Mouse (Mus musculus): ENCODE results near the gene Cobl. TPM values are rescaled to one million over a fixed set of nuclear protein-coding genes. Genes with fewer than 3 reads are reported as not detected.

Gene Cobl
- total RNA-seq, 2 experiments from 2014 or later = not detected

GRCm38 (mm10) chr11:12314278-12315043, 150.3 kb downstream of the Cobl start:
- ATAC-seq (replicated peaks; ENCODE audit: poor library complexity) = peak; percentile 42; the same call in 1 of the 2 replicates

- no peak for ATAC-seq (replicated peaks; ENCODE audit: poor library complexity)
Observed at GRCm38 (mm10) chr11:12311419-12311818, 153.3 kb downstream of the Cobl start.

- peak; percentile 78 for ATAC-seq (replicated peaks; ENCODE audit: poor library complexity)
Observed at GRCm38 (mm10) chr11:12309423-12310023, 155.2 kb downstream of the Cobl start.

- no peak for ATAC-seq (replicated peaks; ENCODE audit: poor library complexity)
Observed at GRCm38 (mm10) chr11:12304879-12305278, 159.9 kb downstream of the Cobl start.

- ATAC-seq (replicated peaks; ENCODE audit: poor library complexity) = no peak
Observed at GRCm38 (mm10) chr11:12299701-12300446, 164.9 kb downstream of the Cobl start.

- no peak for ATAC-seq (replicated peaks; ENCODE audit: poor library complexity)
Observed at GRCm38 (mm10) chr11:12291654-12291935, 173.2 kb downstream of the Cobl start.

GRCm38 (mm10) chr11:12290911-12291653, 173.7 kb downstream of the Cobl start:
- ATAC-seq (replicated peaks; ENCODE audit: poor library complexity) = peak; percentile 77

- no peak for ATAC-seq (replicated peaks; ENCODE audit: poor library complexity)
Observed at GRCm38 (mm10) chr11:12285319-12286021, 179.3 kb downstream of the Cobl start.

GRCm38 (mm10) chr11:12280711-12281110, 184.0 kb downstream of the Cobl start:
- no peak for ATAC-seq (replicated peaks; ENCODE audit: poor library complexity)

- ATAC-seq (replicated peaks; ENCODE audit: poor library complexity) = no peak
Observed at GRCm38 (mm10) chr11:12274276-12274675, 190.5 kb downstream of the Cobl start.

- ATAC-seq (replicated peaks; ENCODE audit: poor library complexity) = no peak
Observed at GRCm38 (mm10) chr11:12273726-12274125, 191.0 kb downstream of the Cobl start.

GRCm38 (mm10) chr11:12258411-12258810, 206.3 kb downstream of the Cobl start:
- ATAC-seq (replicated peaks; ENCODE audit: poor library complexity) = no peak

- no peak for ATAC-seq (replicated peaks; ENCODE audit: poor library complexity)
Observed at GRCm38 (mm10) chr11:12257324-12258118, 207.2 kb downstream of the Cobl start.

- no peak for ATAC-seq (replicated peaks; ENCODE audit: poor library complexity)
Observed at GRCm38 (mm10) chr11:12245327-12245915, 219.3 kb downstream of the Cobl start.

- ATAC-seq (replicated peaks; ENCODE audit: poor library complexity) = no peak
Observed at GRCm38 (mm10) chr11:12236341-12236740, 228.4 kb downstream of the Cobl start.

- no peak for ATAC-seq (replicated peaks; ENCODE audit: poor library complexity)
Observed at GRCm38 (mm10) chr11:12234876-12235275, 229.9 kb downstream of the Cobl start.

GRCm38 (mm10) chr11:12234126-12234525, 230.6 kb downstream of the Cobl start:
- ATAC-seq (replicated peaks; ENCODE audit: poor library complexity) = no peak

GRCm38 (mm10) chr11:12232743-12233125, 232.0 kb downstream of the Cobl start:
- no peak for ATAC-seq (replicated peaks; ENCODE audit: poor library complexity)

GRCm38 (mm10) chr11:12232041-12232742, 232.6 kb downstream of the Cobl start:
- no peak for ATAC-seq (replicated peaks; ENCODE audit: poor library complexity)

All from megakaryocyte progenitor cell, adult 5-6 weeks (primary cell).